Mouse (Mus musculus): ENCODE results near the gene Cpped1. TPM values are rescaled to one million over a fixed set of nuclear protein-coding genes. Genes with fewer than 3 reads are reported as not detected.

The Cpped1 gene
- polyA plus RNA-seq, 1 experiment: 10.9 TPM

- Histone ChIP-seq H3K4me3 (ENCODE audit: control insufficient read depth, insufficient read depth, low read length) (no peak overlapping the region), H3K4me1 (replicated peaks; ENCODE audit: control insufficient read depth, insufficient read depth, low read length) (no peaks in the 10 kb centered on the region), H3K27me3 (ENCODE audit: control insufficient read depth, insufficient read depth, low read length) (no peaks in the 10 kb centered on the region), H3K27ac (ENCODE audit: control insufficient read depth, insufficient read depth, low read length) (no peak overlapping the region), H3K36me3 (ENCODE audit: control insufficient read depth, insufficient read depth, low read length) (no peaks in the 10 kb centered on the region)
- no peak for TF ChIP-seq CTCF (IDR thresholded peaks at IDR 0.05; ENCODE audit: borderline replicate concordance, control insufficient read depth, extremely low read depth, insufficient read depth, low read length, poor library complexity)
- TF ChIP-seq POLR2A (IDR thresholded peaks at IDR 0.05; ENCODE audit: control insufficient read depth, extremely low read depth, insufficient read depth, low read length, poor library complexity): no peak
- DNase-seq: no peak
- 95% methylated on average over 1 of the region's 1 CpGs for WGBS
Observed at GRCm38 (mm10) chr16:11774321-11774720, 134.9 kb downstream of the Cpped1 start.

DNA sequence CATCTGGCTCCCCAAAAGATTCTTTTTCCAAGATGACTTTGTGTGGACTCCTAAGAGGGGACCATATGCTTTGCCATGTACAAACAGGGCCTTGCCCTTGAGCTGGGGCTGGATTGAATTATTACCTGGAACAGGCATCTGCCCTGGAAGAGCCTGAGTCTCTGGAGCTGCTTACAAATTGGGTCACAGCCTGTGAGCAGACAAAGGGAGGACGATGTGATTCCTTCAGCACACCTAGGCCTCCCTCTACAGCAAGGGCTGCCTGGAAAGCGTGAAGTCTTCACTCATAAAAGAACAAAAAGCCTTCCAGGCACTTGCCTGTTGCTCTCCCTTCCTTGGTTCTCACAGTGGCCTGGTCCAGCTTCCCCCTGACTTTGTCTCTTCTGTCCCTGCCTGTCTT lies 136.9 kb downstream of the Cpped1 start:
- Histone ChIP-seq H3K27ac (ENCODE audit: control insufficient read depth, insufficient read depth, low read length) (no peak overlapping the region), H3K27me3 (ENCODE audit: control insufficient read depth, insufficient read depth, low read length) (no peaks in the 10 kb centered on the region), H3K4me1 (replicated peaks; ENCODE audit: control insufficient read depth, insufficient read depth, low read length) (no peaks in the 10 kb centered on the region), H3K36me3 (ENCODE audit: control insufficient read depth, insufficient read depth, low read length) (no peaks in the 10 kb centered on the region), H3K4me3 (ENCODE audit: control insufficient read depth, insufficient read depth, low read length) (no peak overlapping the region)
- 89% methylated on average over 2 of the region's 2 CpGs for WGBS
- TF ChIP-seq CTCF (IDR thresholded peaks at IDR 0.05; ENCODE audit: borderline replicate concordance, control insufficient read depth, extremely low read depth, insufficient read depth, low read length, poor library complexity): no peak
- TF ChIP-seq POLR2A (IDR thresholded peaks at IDR 0.05; ENCODE audit: control insufficient read depth, extremely low read depth, insufficient read depth, low read length, poor library complexity): no peak
- no peak for DNase-seq

DNA sequence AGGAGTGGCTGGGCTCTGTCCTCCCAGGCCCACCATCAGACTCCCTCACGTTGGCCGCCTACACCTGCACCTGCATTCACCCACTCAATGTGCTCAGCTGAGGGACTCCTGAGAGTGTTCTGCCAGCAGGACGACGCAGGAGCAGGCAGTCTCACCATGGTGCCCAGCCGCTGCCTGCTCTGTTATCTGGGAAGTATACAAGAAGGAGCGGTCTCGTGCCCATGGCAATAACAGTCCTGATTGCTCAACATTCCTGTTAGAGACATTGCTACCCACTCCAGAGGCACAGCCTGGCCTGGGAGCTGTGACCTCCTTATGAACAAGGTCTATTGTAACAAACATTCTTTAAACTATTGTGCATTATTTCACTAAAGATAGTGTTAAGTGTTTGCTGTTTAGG lies 151.3 kb downstream of the Cpped1 start:
- no peaks in the 10 kb centered on the region for H3K36me3 ChIP-seq (ENCODE audit: control insufficient read depth, insufficient read depth, low read length)
- no peak overlapping the region for H3K27ac ChIP-seq (ENCODE audit: control insufficient read depth, insufficient read depth, low read length)
- TF ChIP-seq CTCF (IDR thresholded peaks at IDR 0.05; ENCODE audit: borderline replicate concordance, control insufficient read depth, extremely low read depth, insufficient read depth, low read length, poor library complexity): no peak
- H3K27me3 ChIP-seq (ENCODE audit: control insufficient read depth, insufficient read depth, low read length): no peaks in the 10 kb centered on the region
- WGBS: 96% methylated on average over 7 of the region's 7 CpGs
- no peak overlapping the region for H3K4me3 ChIP-seq (ENCODE audit: control insufficient read depth, insufficient read depth, low read length)
- DNase-seq: no peak
- H3K4me1 ChIP-seq (replicated peaks; ENCODE audit: control insufficient read depth, insufficient read depth, low read length): 0 out of 2 replicates have a peak, but pooled peaks cover 3% of the 10 kb centered on the region

- H3K36me3 ChIP-seq (ENCODE audit: control insufficient read depth, insufficient read depth, low read length): no peaks in the 10 kb centered on the region
- no peak for TF ChIP-seq POLR2A (IDR thresholded peaks at IDR 0.05; ENCODE audit: control insufficient read depth, extremely low read depth, insufficient read depth, low read length, poor library complexity)
- TF ChIP-seq CTCF (IDR thresholded peaks at IDR 0.05; ENCODE audit: borderline replicate concordance, control insufficient read depth, extremely low read depth, insufficient read depth, low read length, poor library complexity): no peak
- H3K27me3 ChIP-seq (ENCODE audit: control insufficient read depth, insufficient read depth, low read length): no peaks in the 10 kb centered on the region
- H3K4me1 ChIP-seq (replicated peaks; ENCODE audit: control insufficient read depth, insufficient read depth, low read length): 0 out of 2 replicates have a peak, but pooled peaks cover 3% of the 10 kb centered on the region
- no peak overlapping the region for H3K27ac ChIP-seq (ENCODE audit: control insufficient read depth, insufficient read depth, low read length)
- H3K4me3 ChIP-seq (ENCODE audit: control insufficient read depth, insufficient read depth, low read length): no peak overlapping the region
- WGBS: 95% methylated on average over 8 of the region's 8 CpGs
- DNase-seq: no peak
Observed at GRCm38 (mm10) chr16:11757471-11757870, 151.8 kb downstream of the Cpped1 start.

- DNase-seq: no peak
- H3K4me3 ChIP-seq (ENCODE audit: control insufficient read depth, insufficient read depth, low read length): no peak overlapping the region
- no peaks in the 10 kb centered on the region for H3K36me3 ChIP-seq (ENCODE audit: control insufficient read depth, insufficient read depth, low read length)
- no peak for TF ChIP-seq CTCF (IDR thresholded peaks at IDR 0.05; ENCODE audit: borderline replicate concordance, control insufficient read depth, extremely low read depth, insufficient read depth, low read length, poor library complexity)
- no peak for TF ChIP-seq POLR2A (IDR thresholded peaks at IDR 0.05; ENCODE audit: control insufficient read depth, extremely low read depth, insufficient read depth, low read length, poor library complexity)
- no peaks in the 10 kb centered on the region for H3K27me3 ChIP-seq (ENCODE audit: control insufficient read depth, insufficient read depth, low read length)
- no peak overlapping the region for H3K27ac ChIP-seq (ENCODE audit: control insufficient read depth, insufficient read depth, low read length)
- 78% methylated on average over 1 of the region's 1 CpGs for WGBS
- 0 out of 2 replicates have a peak, but pooled peaks cover 3% of the 10 kb centered on the region for H3K4me1 ChIP-seq (replicated peaks; ENCODE audit: control insufficient read depth, insufficient read depth, low read length)
Observed at GRCm38 (mm10) chr16:11756598-11757245, 152.5 kb downstream of the Cpped1 start.

GRCm38 (mm10) chr16:11755281-11756066 lies 153.8 kb downstream of the Cpped1 start:
- no peak for DNase-seq
- Histone ChIP-seq H3K27ac (ENCODE audit: control insufficient read depth, insufficient read depth, low read length) (no peak overlapping the region), H3K27me3 (ENCODE audit: control insufficient read depth, insufficient read depth, low read length) (no peaks in the 10 kb centered on the region), H3K4me1 (replicated peaks; ENCODE audit: control insufficient read depth, insufficient read depth, low read length) (0 out of 2 replicates have a peak, but pooled peaks cover 3% of the 10 kb centered on the region), H3K4me3 (ENCODE audit: control insufficient read depth, insufficient read depth, low read length) (no peak overlapping the region), H3K36me3 (ENCODE audit: control insufficient read depth, insufficient read depth, low read length) (no peaks in the 10 kb centered on the region)
- no peak for TF ChIP-seq POLR2A (IDR thresholded peaks at IDR 0.05; ENCODE audit: control insufficient read depth, extremely low read depth, insufficient read depth, low read length, poor library complexity)
- TF ChIP-seq CTCF (IDR thresholded peaks at IDR 0.05; ENCODE audit: borderline replicate concordance, control insufficient read depth, extremely low read depth, insufficient read depth, low read length, poor library complexity): no peak
- 66% methylated on average over 9 of the region's 9 CpGs for WGBS
